Mouse (Mus musculus): ENCODE results near the gene F11r. TPM values are rescaled to one million over a fixed set of nuclear protein-coding genes. Genes with fewer than 3 reads are reported as not detected.

Gene F11r
- total RNA-seq (2014; rRNA removed), result 39.1 and 56.8 TPM in 2 replicates
- 47.7 and 60.4 TPM in 2 replicates for polyA plus RNA-seq (2012; rRNA removed)

- WGBS, result 1% methylated on average over 46 of the region's 46 CpGs
- Histone ChIP-seq H3K4me3 (ENCODE audit: insufficient read depth, low read depth, low read length) (peak within 1 kb of the TSS; percentile 69), H3K4me1 (ENCODE audit: control insufficient read depth, insufficient read depth, low read length) (peaks cover 28% of the 10 kb centered on the region), H3K27me3 (ENCODE audit: control insufficient read depth, insufficient read depth, low read length) (no peaks in the 10 kb centered on the region), H3K9ac (ENCODE audit: low read depth, low read length) (peak within 1 kb of the TSS; percentile 79), H3K27ac (replicated peaks; ENCODE audit: insufficient read depth, low read depth, low read length) (peak within 1 kb of the TSS; percentile 93), H3K79me2 (ENCODE audit: control insufficient read depth, insufficient read depth, low read length) (peaks cover 19% of the 10 kb centered on the region; the same call in 1 of the 2 replicates), H3K36me3 (ENCODE audit: control insufficient read depth, insufficient read depth, low read length) (no peaks in the 10 kb centered on the region)
- DNase-seq (ENCODE audit: extremely low read depth, low read depth, low spot score), result peak; percentile 93
- peak; percentile 98 for TF ChIP-seq POLR2A (IDR thresholded peaks at IDR 0.05; ENCODE audit: extremely low read depth, insufficient read depth, low read length)
- TF ChIP-seq CTCF (IDR thresholded peaks at IDR 0.05; ENCODE audit: low read depth, low read length), result no peak
Measured at GRCm38 (mm10) chr1:171437264-171438013, at the start of gene F11r. Gene F11r, plus strand, starts transcription at chr1:171437535.

GRCm38 (mm10) chr1:171388376-171389102 lies 48.8 kb upstream of the F11r start, which contains the start of gene Arhgap30:
Gene Arhgap30, plus strand, starts transcription at chr1:171388954.
- DNase-seq (ENCODE audit: extremely low read depth, low read depth, low spot score), result peak; percentile 48
- Histone ChIP-seq H3K79me2 (ENCODE audit: control insufficient read depth, insufficient read depth, low read length) (no peaks in the 10 kb centered on the region), H3K36me3 (ENCODE audit: control insufficient read depth, insufficient read depth, low read length) (no peaks in the 10 kb centered on the region), H3K4me1 (ENCODE audit: control insufficient read depth, insufficient read depth, low read length) (no peaks in the 10 kb centered on the region), H3K27ac (replicated peaks; ENCODE audit: insufficient read depth, low read depth, low read length) (peak within 1 kb of the TSS; percentile 35), H3K27me3 (ENCODE audit: control insufficient read depth, insufficient read depth, low read length) (no peaks in the 10 kb centered on the region), H3K9ac (ENCODE audit: low read depth, low read length) (peak within 1 kb of the TSS; percentile 57), H3K4me3 (ENCODE audit: insufficient read depth, low read depth, low read length) (peak within 1 kb of the TSS; percentile 57)
- TF ChIP-seq POLR2A (IDR thresholded peaks at IDR 0.05; ENCODE audit: extremely low read depth, insufficient read depth, low read length) (no peak), CTCF (IDR thresholded peaks at IDR 0.05; ENCODE audit: low read depth, low read length) (no peak)
- WGBS, result 75% methylated on average over 15 of the region's 15 CpGs

DNA sequence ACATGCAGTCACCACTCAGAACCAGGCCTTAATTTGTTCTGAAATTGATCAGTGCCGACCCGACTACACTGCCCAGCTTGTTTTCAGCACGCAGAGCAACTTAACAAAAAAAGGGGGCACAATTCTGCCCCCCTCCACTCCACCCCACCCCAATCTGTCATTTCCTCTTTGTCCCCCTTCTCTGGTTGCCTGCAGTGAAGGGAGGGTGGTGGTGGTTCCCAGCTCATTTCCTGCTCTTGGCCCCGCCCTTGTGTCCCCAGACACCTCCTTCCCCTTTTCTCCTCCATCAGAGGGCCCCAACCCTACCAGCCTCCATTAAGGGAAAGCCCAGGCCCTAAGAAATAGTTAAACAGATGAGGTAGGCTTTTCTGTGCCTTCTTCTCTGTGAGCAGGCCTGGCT lies 47.2 kb upstream of the F11r start:
- DNase-seq (ENCODE audit: extremely low read depth, low read depth, low spot score), result peak; percentile 30
- H3K27me3 ChIP-seq (ENCODE audit: control insufficient read depth, insufficient read depth, low read length), result no peaks in the 10 kb centered on the region
- H3K4me3 ChIP-seq (ENCODE audit: insufficient read depth, low read depth, low read length), result no peak overlapping the region
- no peaks in the 10 kb centered on the region for H3K36me3 ChIP-seq (ENCODE audit: control insufficient read depth, insufficient read depth, low read length)
- TF ChIP-seq CTCF (IDR thresholded peaks at IDR 0.05; ENCODE audit: low read depth, low read length), result no peak
- TF ChIP-seq POLR2A (IDR thresholded peaks at IDR 0.05; ENCODE audit: extremely low read depth, insufficient read depth, low read length), result no peak
- H3K27ac ChIP-seq (replicated peaks; ENCODE audit: insufficient read depth, low read depth, low read length), result peak overlapping the region; percentile 35; the same call in 1 of the 2 replicates
- H3K9ac ChIP-seq (ENCODE audit: low read depth, low read length), result no peak overlapping the region; the same call in 1 of the 2 replicates
- WGBS, result 78% methylated on average over 4 of the region's 4 CpGs
- no peaks in the 10 kb centered on the region for H3K79me2 ChIP-seq (ENCODE audit: control insufficient read depth, insufficient read depth, low read length)
- no peaks in the 10 kb centered on the region for H3K4me1 ChIP-seq (ENCODE audit: control insufficient read depth, insufficient read depth, low read length)

DNA sequence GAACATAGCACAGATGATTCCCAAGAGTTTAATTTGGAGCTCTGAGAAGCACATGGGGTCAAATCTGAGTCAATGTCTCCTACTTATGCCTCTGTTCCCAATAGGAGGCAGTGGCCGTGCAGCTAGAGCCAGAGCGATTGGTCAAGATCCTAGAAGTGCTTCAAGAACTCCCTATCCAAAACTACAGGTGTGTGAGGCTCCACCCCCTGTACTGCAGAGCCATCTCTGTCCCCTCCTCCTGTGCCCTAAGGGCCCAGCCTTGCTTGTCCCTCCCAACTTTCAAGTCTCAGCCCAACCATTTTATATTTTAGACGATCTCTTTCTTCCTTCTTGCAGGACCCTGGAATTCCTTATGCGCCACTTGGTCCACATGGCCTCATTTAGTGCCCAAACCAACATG lies 35.5 kb upstream of the F11r start:
- no peaks in the 10 kb centered on the region for H3K79me2 ChIP-seq (ENCODE audit: control insufficient read depth, insufficient read depth, low read length)
- TF ChIP-seq POLR2A (IDR thresholded peaks at IDR 0.05; ENCODE audit: extremely low read depth, insufficient read depth, low read length) (no peak), CTCF (IDR thresholded peaks at IDR 0.05; ENCODE audit: low read depth, low read length) (no peak)
- DNase-seq (ENCODE audit: extremely low read depth, low read depth, low spot score), result no peak
- 81% methylated on average over 4 of the region's 4 CpGs for WGBS
- H3K27me3 ChIP-seq (ENCODE audit: control insufficient read depth, insufficient read depth, low read length), result no peaks in the 10 kb centered on the region
- no peak overlapping the region for H3K4me3 ChIP-seq (ENCODE audit: insufficient read depth, low read depth, low read length)
- no peaks in the 10 kb centered on the region for H3K4me1 ChIP-seq (ENCODE audit: control insufficient read depth, insufficient read depth, low read length)
- no peaks in the 10 kb centered on the region for H3K36me3 ChIP-seq (ENCODE audit: control insufficient read depth, insufficient read depth, low read length)
- no peak overlapping the region for H3K9ac ChIP-seq (ENCODE audit: low read depth, low read length)
- no peak overlapping the region for H3K27ac ChIP-seq (replicated peaks; ENCODE audit: insufficient read depth, low read depth, low read length)

- no peak overlapping the region for H3K9ac ChIP-seq (ENCODE audit: low read depth, low read length)
- DNase-seq (ENCODE audit: extremely low read depth, low read depth, low spot score), result no peak
- H3K79me2 ChIP-seq (ENCODE audit: control insufficient read depth, insufficient read depth, low read length), result no peaks in the 10 kb centered on the region
- TF ChIP-seq POLR2A (IDR thresholded peaks at IDR 0.05; ENCODE audit: extremely low read depth, insufficient read depth, low read length) (no peak), CTCF (IDR thresholded peaks at IDR 0.05; ENCODE audit: low read depth, low read length) (no peak)
- H3K4me1 ChIP-seq (ENCODE audit: control insufficient read depth, insufficient read depth, low read length), result no peaks in the 10 kb centered on the region
- no peaks in the 10 kb centered on the region for H3K36me3 ChIP-seq (ENCODE audit: control insufficient read depth, insufficient read depth, low read length)
- no peak overlapping the region for H3K4me3 ChIP-seq (ENCODE audit: insufficient read depth, low read depth, low read length)
- 87% methylated on average over 9 of the region's 9 CpGs for WGBS
- no peak overlapping the region for H3K27ac ChIP-seq (replicated peaks; ENCODE audit: insufficient read depth, low read depth, low read length)
- H3K27me3 ChIP-seq (ENCODE audit: control insufficient read depth, insufficient read depth, low read length), result no peaks in the 10 kb centered on the region
Measured at GRCm38 (mm10) chr1:171402991-171403390, 34.3 kb upstream of the F11r start.

All from liver, adult 2 months (tissue).